Mouse (Mus musculus) thymus, adult 2 months (tissue): Measurements from ENCODE around the gene Smc3.

Experiments
- CTCF ChIP-seq: fragments of 200-500 bp; IDR thresholded peaks from 2 replicates; pipeline ENCODE4 v1.5.1; 2012; ENCODE audit warnings: mild to moderate bottlenecking, control low read depth, low read length, moderate library complexity, borderline replicate concordance; ENCODE audit not compliant: control insufficient read depth, poor library complexity, insufficient read depth; ENCODE audit errors: extremely low read depth
- POLR2A ChIP-seq: fragments of 200-500 bp; IDR thresholded peaks from 2 replicates; pipeline ENCODE4 v1.6.1; 2012; ENCODE audit warnings: mild to moderate bottlenecking, low read length, control low read depth, moderate library complexity; ENCODE audit not compliant: control insufficient read depth, poor library complexity, insufficient read depth; ENCODE audit errors: extremely low read depth

- TF ChIP-seq CTCF (no peak), POLR2A (no peak)
Observed at GRCm38 (mm10) chr19:53621681-53622080, 21.5 kb downstream of the Smc3 start.
